Mouse (Mus musculus) spleen, postnatal 10 days (tissue): ENCODE data around the gene Cul3.
"Not testable (repeated sequence)": the region's sequence is repeated elsewhere in the genome, so short reads cannot be mapped to it uniquely, and the experiment has no call there.

ENCODE experiments used
- DNase-seq, 2 experiments: peaks; one replicate each; pipeline ENCODE4 v3.0.0; 2021 to 2022; ENCODE audit warnings: low spot score in 2 of 2

Cul3 gene

DNA sequence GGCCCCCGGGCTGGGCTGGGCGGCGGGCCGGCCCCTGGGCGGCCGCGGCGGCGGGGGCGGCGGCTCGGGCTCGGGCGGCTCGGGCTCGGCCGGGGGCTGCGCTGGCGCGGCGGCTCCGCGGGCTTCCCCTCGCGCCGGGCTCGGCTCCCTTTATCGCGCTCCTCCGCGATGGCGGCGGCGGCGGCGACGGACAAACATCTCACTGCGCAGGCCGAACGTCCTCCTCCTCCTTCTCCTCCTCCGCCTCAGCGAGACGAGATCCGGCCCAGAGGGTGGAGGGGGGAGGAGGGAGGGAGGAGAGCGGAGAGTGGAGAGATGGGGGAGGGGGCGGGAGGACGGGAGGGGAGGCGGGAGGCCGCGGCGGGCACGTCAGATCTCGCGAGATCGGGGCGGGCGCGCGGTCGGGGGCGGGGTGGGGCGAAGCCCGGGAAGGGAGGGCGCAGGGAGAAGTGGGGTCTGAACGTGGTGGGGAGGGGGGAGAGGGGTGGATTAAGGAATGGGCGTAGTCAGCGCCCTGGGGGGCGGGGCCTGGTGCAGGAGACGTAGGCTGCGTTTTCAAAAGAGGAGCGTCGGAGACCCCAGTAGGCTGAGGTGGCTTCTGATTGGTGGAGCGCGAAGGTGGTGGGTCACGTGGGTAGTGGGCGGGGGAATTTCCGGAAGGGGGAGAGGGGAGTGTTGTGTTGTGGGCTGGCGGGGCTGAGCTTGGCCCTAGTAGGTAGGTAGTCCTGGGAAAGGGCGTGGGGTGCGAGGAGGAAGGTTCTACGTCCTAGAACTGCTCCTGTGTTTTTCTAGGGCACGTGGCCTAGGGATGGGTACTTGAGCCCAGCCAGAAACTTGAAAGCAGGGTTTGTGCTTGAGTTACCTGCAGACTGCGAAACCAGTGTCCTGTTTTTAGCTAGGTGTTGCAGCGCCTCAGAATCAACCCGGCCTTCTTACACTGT, at the start of gene Cul3:
Gene Cul3 (minus strand): TSS at position 45 of the 941 bp plus-strand sequence.
- DNase-seq: peak; percentile 92 to 96

DNA sequence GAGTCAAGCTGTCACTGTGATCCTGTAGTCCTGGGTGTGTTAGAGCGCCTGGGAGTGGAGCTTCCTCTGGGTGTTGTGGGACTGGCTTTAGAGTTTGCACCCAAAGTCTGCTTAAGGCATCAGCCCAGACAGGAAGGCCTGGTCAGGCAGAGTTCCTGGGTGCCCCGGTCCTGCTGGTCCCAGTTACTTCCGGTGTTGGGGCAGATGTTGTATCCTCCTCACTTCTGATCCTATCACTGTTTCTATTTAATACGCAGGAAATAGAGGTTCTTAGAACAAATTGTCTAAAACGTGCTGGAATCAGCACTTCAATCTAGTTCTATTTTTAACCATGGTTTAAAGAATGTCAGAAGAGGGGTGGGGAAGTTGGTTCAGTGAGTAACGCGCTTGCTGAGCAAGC, 49.2 kb upstream of the Cul3 start:
- no peak for DNase-seq

DNA sequence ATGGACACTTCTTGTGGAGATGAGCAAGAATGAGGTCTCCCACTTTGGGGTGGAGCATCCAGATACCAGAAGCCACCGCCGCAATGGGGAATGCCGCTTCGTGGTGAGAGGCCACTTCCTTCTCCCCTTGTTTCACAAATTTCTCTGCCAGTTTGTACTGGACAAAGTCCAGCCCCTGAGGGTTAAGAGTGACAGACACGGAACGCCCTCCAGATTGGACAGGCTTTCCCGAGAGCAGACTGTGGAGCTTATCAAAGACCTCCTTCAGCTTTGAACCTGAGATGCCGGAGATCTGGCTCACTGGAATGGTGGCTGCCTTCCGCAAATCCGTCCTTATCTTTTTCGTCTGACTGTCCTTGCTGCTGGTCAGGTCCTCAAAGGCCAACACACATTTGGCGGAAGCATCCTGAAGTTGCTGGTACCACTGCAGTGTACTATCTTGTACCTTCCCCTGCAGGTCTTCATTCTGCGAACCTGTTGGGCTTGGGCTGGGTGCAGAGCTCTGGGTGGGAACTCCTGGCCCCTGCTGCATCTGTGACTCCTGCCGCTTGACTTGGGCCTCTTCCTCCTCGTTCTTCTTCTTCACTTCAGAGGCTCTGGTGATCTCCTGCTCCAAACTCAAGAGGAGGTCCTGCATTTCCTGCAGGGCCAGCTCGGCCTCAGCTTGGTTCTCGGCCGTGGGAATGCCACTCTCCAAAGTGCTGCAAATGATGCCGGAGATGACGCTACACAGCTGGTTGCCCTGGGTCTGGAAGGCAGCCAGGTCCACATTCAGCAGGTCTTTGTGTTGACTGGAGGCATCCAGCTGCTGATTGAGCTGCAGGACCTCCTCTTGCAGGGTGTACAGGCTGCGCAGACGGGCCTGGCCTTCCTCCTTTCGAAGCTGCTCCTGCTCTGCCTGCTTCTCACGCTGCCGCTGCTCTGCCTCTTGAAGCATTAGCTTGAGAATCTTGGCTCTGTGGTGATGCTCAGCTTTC, 43.6 kb upstream of the Cul3 start:
- no peak for DNase-seq

DNA sequence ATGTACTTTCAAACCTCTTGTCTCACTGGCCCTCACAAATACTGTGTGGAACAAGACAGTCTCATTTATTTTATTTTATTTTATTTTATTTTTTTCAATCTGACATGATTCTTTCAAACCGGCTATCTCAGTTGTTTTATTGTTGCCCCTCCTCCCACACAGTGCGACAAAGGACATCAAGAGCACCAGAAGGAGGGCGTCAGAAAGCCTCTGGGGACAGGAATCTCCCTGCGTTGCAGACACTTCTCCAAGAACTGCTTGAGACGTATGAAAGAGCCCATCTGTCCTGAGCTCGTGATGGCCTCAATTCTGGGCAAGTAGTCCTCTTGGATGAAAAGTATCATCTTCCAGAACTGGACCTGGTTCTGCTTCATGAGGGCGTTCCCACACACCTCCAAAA, 42.6 kb upstream of the Cul3 start:
- no peak for DNase-seq

DNA sequence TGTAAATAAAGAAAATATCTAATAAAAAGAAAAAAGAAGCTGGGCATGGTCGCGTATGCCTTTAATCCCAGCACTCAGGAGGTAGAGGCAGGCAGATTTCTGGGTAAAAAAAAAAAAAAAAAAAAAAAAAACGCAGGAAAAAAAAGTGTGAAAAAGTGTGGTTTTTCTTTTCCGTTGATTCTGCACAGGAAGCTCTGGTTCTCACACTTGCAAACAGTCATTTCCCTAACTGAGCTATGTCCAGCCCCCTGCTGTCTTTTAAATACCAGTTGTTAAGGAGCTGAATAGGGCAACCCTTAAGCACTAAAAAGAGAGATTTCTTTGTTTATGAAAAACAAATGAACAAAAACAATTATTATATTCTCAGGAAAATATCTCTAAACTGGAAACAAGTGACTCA, 41.0 kb upstream of the Cul3 start:
- no peak for DNase-seq

DNA sequence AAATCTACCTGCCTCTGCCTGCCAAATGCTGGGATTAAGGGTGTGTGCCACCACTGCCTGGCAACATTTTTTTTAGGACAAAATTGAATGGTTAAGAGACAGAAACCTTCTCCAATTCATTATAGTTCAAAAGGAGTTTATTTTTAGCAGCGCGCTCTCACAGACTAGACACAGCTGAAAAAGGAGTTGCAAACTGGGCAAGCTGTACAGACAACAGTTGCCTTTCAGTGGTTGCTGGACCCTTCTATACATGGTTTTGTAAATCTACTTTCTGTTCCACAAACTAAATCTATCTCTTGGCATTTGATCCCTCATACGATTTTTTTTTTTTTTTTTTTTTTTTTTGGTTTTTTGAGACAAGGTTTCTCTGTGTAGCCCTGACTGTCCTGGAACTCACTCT, 31.7 kb upstream of the Cul3 start:
- DNase-seq: no peak

DNA sequence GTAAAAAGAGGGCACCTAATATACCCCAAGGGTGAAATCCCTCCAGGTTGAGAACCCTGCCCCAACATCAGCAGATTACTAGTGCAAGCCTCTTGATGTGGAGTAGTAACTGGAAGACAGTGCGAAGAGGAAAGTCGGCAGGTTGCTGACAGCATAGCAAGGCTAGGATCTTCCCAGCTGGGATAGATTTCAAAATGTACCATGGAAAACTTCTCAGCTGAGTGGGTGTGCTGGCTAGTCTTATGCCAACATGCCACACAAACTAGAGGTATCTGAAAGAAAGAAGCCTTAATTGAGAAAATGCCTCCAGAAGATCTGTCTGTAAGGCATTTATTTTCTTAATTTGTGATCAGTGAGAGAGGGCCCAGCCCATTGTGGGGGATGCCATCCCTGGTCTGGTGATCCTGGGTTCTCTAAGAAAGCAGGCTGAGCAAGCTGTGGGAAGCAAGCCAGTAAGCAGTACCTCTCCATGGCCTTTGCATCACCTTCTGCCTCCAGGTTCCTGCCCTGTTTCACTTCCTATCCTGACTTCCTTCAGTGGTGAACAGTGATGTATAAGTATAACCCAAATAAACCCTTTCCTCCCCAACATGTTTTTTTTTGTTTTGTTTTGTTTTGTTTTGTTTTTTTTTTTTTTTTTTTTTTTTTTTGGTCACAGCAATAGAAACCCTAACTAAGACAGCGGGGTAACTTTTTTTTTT, 31.1 kb upstream of the Cul3 start:
- no peak for DNase-seq

DNA sequence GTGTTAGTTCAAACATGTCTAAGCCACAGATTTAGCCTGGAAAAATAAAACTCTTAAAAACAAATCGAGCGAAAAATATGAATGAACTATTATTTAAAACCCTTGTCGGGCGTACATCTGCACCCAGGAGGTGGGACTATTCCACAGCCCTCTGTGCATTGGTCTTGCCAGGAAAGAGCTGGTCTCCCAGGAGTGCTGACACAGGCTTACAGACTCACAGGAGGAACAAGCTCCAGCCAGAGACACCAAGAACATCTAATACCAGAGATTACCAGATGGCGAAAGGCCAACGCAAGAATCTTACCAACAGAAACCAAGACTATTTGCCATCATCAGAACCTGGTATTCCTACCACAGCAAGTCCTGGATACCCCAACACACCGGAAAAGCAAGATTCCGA, 23.2 kb upstream of the Cul3 start:
- no peak for DNase-seq

DNA sequence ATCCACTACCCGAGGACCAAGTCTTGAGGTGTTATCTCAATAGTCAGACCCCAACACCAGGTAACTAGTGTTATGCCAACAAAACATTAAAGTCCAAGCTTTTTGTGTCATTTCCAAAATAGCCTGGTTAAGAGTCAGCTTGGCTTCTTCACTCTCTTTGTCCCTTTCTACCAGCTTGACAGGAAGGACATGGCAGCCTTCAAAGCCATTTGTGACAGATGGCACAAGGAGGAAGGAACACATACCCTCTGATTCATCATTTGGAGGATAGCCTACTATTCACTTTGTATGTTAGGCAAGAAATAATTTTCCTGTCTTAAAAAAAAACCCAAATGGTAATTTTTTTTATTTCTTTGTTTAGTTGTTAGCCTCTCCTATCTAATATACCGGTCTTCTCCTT, 22.7 kb upstream of the Cul3 start:
- no peak for DNase-seq

DNA sequence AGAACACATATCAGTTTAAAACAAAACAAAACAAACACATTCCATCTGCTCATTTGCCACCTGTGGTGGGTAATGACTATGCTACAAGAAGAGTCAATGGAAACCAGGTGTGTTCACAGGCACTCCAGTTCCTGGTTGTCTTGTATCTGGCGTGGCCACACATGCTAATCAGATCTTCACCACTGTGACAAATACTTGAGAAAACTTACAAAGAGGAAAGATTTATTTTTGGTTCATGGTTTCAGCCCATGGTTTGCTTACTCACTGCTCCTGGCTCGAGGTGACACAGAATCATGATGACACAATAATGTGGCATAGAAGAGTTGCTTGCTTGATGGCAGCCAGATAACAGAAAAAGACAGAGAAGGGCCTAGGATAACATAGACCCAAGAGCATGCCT, 22.1 kb upstream of the Cul3 start:
- DNase-seq: no peak

DNA sequence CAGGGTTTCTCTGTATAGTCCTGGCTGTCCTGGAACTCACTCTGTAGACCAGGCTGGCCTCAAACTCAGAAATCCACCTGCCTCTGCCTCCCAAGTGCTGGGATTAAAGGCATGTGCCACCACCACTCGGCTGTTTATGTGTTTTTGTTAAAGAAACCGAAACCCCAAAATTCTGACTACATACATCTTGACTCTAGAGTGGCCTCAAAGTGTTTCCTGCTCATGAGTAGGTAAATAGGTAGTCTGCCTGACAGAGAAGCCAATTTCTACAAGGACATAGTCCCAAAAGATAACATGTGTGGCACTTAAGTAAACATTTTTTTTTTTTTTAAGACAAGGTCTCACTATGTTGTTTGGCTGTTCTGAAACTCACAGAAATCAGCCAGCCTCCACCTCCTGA, 21.5 kb upstream of the Cul3 start:
- DNase-seq: not testable (repeated sequence)

DNA sequence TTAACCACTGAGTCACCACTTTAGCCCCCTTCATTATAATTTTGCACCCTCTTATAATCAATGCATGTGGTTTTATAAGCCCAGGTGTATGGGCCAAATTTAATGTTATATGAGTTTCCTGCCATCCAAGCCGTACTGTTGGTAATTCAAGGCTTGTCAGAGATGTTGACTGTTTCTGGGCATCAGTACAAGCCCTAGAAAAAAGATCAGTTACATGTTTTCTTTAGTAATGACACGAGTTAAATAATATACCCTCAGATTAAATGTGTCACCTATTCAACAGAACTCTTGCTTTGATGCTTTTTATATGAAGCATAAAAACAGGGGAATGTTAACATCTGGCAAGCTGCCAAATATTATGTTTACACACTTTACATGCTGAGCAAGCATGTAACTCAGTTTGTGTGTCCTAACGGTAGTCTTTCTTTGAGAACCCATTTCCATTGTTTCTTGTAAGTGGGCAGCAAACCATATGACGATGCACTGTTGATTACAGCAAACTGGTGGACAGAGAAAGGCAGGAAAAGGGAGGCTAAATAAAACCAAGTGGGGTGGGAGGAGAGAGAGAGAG, 19.8 kb upstream of the Cul3 start:
- DNase-seq: no peak

DNA sequence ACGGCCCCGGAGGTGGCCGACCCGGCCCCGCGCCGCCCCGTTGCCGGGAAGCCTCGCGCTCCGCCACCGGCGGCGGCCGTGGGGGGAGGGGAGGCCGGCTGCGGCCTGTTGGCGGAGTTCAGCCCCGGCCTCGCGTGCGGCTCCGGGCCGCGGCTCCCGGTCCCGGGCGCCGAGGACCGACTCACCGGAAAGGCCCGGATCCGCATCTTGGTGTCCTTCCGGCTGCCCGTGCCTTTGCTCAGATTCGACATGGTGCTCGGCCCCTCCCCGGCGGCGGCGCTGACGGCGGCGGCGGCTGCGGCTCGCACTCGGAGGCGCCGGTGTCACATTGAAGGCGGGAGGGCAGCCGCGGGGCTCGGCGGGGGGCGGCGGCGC, 232 bp downstream of the Cul3 start:
- peak; percentile 78 for DNase-seq

DNA sequence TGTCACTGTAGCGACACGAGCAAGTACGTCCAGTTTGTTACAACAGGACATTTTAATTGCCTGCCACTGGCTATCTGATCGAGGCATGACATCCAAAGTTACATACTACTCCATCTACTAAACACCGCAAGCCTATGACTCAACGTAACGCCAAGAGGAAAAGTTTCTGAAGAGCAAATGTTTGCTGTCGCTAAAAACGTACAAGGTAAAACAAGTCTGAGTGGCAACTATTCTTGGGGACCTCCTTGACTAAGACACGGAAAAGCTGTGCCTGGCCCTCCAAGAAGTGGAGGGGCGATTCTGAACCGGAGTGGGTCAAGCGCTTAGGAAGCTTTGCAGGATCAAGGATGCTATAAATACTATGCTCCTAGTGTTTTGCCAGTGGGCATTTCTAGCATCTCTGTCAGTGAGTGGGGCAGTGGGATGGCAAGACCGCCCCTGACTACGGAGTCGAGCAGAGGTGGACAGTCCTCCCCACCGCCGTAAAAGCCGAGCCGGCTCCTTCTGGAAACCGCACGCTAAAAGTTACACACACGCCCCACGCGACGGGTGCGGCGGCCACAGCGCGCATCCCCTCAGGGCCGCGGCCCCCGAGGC, 757 bp downstream of the Cul3 start:
- peak in 1 of 2 experiments; percentile 16 for DNase-seq

DNA sequence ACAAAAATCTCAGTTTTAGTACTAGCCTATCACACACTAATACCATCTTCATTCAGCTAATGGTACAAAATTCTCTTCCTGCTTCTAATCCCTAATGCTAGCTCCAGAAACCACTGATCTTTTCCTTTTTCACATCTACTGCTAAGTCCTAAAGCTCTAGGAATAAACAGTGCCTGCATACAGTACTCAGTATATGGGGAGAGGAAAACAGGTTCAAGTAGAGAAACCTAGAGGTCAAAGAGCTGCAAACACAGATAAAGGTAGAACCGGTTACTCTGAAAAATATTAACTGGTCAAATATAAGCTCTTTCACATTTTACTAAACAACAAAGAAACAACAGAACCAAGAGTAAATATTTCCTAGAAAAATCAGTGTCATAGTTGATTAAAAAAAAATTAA, 1.9 kb downstream of the Cul3 start:
- no peak for DNase-seq

DNA sequence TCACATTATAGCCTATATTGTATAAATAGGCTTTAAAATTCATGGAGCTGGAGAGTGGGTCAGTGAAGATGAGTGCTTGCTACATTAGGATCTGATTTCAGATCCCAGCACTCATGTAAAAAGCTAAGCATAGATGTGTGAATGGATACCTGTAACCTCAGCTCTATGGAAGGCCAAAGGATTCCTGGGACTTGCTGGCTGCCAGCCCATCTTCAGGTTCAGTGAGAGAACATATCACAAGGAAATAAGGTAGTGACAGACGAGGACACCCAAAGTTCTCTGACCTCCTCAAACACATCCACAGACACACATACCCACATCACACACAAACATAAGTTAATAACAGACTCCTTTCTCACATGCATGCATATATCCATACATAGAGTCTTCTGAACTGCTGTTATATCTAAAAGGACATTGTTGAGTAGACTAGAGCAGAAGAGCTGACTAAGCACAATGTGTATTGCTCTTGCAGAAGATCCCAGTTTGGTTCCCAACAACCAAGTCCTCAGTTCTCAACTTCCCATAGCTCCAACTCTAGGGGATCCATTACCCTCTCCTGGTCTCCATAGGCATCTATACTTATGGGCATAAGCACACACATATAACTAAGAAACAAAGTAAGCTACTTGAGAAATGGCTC, 4.4 kb downstream of the Cul3 start:
- DNase-seq: no peak

DNA sequence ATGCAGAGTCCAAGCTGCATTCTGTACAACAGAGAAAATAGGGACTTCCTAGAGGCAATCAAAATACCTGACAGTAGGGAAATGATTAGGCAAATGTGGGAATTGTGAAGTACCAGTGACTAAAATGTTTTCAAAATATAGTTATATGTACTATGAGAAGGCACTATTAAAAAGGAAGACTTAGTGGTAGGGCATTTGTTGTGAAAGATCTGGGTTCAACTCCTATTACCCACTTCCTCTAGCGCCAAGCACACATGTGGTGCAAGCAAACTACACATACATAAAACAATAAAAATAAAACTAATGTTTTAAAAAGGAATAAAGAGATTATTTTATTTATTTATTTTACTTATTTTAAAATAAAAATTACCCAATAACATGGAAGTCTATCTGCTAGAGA, 5.2 kb downstream of the Cul3 start:
- no peak for DNase-seq

DNA sequence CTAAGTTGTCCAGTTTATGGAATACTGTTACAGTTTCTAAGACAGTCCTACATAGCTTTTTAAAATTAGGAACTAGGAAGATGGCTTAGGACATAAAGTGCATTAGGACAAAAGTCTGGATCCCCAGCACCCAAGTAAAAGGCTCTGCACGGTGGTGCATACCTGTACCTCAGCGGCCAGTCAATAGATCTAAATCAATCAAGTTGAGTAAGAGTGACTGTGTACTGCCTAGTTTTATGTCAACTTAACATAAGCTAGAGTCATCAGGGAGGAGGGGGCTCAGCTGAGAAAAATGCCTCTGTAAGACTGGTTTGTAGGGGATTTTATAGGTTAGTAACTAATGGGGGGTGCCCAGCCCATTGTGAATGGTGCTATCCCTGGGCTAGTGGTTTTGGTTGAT, 9.3 kb downstream of the Cul3 start:
- no peak for DNase-seq

DNA sequence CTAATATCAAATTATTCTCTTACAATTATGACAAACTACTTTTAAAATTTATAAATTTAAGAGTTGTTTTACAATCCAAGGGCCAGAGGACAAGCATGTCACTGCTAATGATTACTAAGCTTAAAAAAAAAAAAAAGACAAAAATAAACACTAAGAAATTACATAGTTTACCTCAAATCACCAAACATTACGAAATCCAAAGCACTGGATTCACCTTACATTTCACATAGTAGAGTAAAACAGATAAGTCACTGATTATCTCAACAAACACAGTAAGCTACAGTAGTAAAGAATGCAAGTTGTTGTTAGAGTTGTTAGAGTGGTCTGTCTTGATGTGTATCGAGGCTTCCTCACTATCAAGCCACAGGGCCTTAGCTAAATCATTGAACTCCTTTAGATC, 14.5 kb downstream of the Cul3 start:
- no peak for DNase-seq

DNA sequence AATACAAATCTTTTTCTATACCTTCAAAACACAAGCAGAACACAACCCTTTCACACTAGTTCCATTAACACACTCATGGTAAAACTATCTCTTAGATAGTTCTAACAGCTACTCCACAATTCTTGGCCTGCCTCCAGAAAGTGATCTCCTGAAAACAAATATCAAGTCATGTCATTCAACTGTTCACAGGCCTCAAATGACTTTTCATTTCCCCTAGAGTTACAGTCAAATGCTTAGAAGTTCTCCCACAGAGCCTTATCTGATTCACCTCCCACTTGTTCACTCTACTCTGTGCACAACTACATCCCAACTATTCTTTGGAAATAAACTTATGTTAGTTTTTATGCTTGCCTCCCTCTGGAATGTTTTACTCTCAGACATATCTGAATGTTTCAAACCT, 15.9 kb downstream of the Cul3 start:
- no peak for DNase-seq

DNA sequence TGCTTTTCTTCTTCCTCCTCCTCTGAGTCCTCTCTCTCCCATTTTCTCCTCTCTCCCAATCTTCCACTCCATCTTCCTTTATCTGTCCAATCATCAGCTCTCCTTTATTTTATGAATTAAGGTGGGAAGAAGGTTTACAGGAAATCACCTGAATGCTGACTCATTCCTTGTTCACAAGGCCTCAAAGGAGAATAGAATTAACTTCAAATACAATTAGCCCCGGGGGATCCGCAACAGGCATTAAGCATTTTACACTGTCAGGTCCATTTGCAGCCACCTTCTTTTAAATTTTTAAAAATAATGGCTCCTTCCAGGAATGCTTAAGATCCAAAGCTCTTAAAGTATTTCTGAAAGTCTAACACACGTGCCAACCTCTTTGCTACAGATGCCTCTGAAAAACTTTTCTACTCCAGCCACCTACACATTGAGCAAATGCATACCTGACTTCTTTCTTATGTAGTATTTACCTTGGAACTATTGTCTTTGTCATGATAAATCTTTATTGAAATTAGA, 24.7 kb downstream of the Cul3 start:
- no peak for DNase-seq
